Mouse (Mus musculus) testis, postnatal 14 days (tissue): Measurements from ENCODE around the gene Rbm14.

Experiments used
- DNase-seq: peaks from one replicate; pipeline ENCODE4 v3.0.0; 2021; ENCODE audit warnings: low spot score

Rbm14 gene

GRCm38 (mm10) chr19:4811063-4811908, at the start of gene Rbm14, which contains the start of gene Gm21992:
TSS of gene Rbm14 (minus strand) at chr19:4811634.
TSS of gene Gm21992 (minus strand) at chr19:4811612.
- DNase-seq: peak; percentile 99

GRCm38 (mm10) chr19:4859081-4859480, 47.6 kb upstream of the Rbm14 start:
- peak; percentile 41 for DNase-seq

DNA sequence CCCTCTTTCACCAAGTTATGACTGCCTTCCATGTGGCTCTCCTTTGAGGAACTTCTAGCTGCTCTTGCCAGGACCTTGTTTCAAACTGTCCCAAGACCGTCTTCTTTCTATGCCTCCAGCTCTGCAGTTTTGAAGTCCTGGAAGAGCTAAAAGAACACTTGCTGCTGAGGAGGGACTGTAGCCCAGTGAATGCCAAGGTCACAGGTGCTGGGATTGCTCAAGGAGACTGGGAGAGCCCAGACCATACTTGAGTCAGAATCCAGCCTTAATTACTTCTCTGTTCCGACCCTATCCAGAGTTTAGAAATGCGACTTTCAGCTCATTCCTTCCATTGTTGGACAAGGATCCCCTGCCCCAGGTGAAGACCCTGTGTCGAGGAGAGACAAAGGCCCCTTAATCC, 44.5 kb upstream of the Rbm14 start:
- DNase-seq: no peak

DNA sequence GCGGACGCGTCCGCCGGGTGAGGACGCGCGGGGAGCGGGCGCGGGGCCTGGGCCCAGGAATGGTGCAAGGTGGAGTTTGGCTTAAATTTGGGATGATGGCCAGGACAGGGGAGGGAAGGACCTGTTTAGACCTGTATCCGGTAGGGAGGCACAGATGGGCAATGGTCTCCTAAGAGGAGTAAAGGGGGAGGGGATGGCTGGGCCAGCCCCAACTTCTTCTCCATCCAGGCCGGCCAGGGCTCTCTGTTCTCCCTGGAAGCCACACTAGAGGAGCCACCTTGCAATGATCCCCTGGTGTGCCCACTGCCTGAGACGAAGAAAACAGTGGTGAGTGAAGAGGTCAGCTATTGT, 44.0 kb upstream of the Rbm14 start:
- no peak for DNase-seq

GRCm38 (mm10) chr19:4854552-4855469, 43.4 kb upstream of the Rbm14 start, which contains the start of gene Ctsf:
TSS of gene Ctsf (plus strand) at chr19:4855130.
- peak; percentile 87 for DNase-seq

DNA sequence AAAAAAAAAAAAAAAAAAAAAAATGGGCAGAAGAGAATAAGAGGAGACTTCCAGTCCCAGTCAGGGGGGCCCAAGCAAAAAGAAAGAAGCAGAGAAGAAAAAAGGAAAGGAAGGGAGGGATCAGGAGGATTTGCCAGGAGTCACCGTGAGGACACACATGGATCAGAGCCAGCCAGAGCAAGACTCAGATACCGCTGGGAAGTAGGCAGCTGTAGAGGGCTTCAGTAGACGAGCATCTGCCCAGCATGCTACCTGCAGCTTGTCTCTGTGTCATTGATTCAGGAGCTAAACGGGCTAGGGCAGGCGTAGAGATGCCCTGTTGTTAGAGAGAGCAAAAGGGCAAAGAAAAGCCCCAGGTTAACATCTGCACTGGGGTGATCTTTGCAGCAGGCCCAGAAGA, 38.8 kb upstream of the Rbm14 start:
- DNase-seq: no peak

DNA sequence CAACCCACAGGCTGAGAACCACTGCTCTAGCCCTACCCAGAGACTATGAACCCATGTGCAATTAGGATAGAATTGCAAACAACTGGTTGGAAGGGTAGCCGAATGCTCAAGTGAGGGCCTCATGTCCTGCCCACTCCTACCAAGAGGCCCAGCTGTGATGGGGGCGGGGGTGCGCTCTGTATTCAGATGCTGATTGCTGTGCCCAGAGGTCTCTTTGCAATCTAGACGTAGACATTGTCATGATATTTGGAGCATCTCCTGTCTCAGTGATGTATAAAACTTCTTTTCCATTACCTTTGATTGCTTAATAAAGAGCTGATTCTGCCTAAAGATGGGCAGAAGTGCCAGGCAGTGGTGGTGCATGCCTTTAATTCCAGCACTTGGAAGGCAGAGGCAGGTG, 38.4 kb upstream of the Rbm14 start:
- DNase-seq: no peak

- no peak for DNase-seq
Observed at GRCm38 (mm10) chr19:4847490-4847889, 36.1 kb upstream of the Rbm14 start.

GRCm38 (mm10) chr19:4845846-4846245, 34.4 kb upstream of the Rbm14 start:
- no peak for DNase-seq

GRCm38 (mm10) chr19:4842611-4843010, 31.2 kb upstream of the Rbm14 start:
- no peak for DNase-seq

DNA sequence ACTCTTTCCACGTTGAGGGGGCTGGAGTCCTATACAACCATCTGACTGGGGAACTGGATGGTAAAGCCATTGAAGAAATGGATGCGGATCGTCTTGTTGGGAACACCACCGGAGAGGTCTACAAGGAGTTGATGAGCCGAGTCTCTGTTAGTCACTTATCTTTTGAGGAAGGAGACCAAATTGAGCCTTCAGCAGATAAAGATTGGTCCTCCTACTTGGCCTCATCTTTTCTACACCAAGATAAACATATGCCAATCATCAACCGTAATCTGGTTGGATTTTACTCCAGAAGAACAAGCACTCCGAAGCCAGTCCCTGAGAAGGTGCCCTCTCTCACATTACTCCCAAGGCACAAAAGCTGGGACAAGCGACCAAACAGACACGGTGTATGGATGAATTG, 29.4 kb upstream of the Rbm14 start:
- DNase-seq: no peak

- peak; percentile 95 for DNase-seq
Observed at GRCm38 (mm10) chr19:4839149-4839548, 27.7 kb upstream of the Rbm14 start, which contains the start of the genes Ccs and Ccdc87. TSS of gene Ccs (minus strand) at chr19:4839332. TSS of gene Ccdc87 (plus strand) at chr19:4839366.

GRCm38 (mm10) chr19:4838526-4839140, 27.2 kb upstream of the Rbm14 start:
- DNase-seq: no peak

DNA sequence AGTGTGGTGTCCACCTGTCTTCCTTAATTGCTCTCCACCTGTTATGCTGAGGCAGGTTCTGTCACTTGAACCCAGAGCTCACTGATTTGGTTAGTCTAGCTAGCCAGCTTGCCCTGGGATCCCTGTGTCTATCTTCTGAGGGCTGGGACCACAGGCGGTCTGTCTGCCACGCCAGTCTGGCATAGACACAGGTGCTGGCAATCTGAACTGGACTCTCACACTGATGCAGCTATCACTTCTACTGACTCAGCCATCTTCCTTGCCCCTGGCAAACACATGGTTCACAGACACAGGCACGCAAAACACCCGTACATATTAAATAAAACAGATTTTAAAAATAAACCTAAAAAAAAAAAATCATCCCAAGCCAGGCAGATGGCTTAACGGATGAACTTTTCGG, 25.6 kb upstream of the Rbm14 start:
- DNase-seq: no peak

DNA sequence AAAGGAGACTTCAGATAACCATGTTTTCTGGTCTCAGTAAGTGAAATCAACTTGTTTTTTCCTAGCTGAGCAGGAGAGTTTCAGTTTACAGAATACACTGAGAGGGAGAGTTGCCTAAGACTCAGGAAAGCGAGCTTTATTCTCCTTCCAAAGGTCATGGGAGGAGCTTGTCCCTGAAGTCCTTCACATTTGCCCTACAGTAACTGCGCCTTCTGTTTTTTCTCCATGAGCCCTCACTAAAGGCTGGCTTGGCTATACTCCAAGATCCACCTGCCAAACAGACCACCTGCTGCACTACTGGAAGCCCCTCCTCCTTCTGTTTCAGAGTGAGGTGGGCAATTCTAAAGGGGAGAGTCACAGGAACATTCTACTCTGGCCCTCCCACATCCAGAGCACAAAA, 24.7 kb upstream of the Rbm14 start:
- DNase-seq: no peak

DNA sequence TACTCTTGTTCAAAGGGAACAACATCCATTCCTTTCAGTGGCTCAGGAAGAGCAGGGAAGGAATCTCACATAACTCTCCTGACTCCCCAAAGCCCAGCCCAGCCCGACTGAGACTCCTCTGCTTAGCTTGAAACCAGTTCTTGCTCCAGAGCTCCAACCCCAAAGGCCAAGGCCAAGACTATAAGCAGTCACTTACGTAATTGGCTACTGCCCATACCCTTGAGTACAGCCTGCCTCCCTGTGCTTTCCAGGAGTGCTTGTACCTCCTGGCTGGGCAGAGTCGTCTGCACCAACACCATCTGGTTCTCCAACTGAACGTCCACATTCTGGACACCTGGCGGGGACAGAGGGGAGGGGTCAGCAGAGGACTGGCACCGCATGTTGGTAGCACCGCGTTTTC, 22.5 kb upstream of the Rbm14 start:
- peak; percentile 41 for DNase-seq

DNA sequence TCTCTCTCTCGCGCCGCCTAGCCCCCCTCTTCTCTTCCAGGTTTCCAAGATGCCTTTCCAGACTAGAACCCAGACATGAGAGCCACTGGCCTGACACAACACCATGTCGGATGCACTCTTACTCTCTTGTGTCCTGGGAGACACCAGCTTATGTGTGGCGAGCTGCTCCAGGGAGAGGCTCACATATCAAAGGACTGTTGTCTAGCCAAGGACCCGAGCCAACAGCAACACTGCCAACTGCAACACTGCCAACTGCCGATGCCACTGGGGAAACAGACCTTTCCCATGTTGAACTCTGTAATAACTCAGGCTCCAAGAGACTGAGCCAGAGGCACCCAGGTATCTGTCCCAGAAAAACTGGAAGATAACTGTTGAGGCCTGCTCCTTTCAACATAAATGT, 17.7 kb upstream of the Rbm14 start:
- DNase-seq: no peak

DNA sequence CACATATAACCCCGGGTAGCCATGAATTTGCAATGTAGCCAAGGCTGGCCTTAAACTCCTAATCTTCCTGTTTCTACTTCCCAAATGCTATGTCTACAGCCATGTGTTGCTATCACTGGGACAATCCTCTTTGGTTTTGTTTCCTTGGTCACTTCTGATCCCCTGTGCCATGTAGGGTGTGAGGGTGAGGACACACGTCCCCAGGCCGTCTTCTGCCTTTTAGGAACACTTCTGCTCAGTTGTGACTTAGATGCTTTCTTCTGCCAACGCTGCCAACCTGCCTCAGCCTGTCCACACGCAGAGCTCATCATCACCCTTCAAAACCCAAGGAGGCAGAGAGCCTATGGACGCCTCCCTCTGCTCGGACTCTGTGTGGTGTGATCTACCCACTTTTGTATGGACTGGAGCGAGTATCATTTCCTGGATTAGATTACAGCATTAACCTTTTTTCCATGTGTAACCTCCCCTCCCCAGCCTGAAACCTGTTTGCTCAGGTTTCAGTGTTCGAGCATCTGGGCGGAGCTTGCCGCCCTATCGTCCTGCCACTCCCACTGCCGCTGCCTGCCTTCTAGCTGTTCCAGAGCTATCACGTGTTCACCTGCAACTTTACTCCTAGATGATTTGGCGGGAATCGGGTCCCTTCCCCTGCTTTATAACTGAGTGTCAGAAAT, 17.1 kb upstream of the Rbm14 start:
- no peak for DNase-seq

DNA sequence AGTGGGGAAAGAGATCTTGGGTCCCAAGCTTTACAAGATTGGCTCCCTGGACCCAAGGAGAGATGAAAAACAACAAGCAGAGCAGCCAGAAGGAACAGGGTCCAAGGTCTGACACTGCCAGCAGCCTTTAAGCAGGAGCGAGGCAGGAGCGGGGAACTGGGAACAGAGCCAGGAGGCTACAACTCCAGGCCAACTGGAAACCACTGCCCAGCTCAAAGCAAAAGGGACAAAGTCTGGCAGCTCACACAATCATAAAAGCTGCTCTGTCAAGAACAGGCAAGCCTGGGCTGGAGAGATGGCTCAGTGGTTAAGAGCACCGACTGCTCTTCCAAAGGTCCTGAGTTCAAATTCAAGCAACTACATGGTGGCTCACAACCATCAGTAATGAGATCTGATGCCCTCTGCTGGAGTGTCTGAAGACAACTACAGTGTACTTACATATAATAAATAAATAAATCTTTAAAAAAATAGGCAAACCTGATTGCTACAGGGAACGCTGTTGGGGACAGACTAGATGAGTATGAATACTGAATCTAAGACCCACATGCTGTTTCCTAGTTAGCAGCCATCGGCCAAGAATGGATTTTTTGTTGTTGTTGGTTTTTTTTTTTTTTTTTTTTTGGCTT, 9.4 kb upstream of the Rbm14 start:
- peak; percentile 68 for DNase-seq

GRCm38 (mm10) chr19:4817182-4817835, 5.9 kb upstream of the Rbm14 start:
- DNase-seq: no peak

DNA sequence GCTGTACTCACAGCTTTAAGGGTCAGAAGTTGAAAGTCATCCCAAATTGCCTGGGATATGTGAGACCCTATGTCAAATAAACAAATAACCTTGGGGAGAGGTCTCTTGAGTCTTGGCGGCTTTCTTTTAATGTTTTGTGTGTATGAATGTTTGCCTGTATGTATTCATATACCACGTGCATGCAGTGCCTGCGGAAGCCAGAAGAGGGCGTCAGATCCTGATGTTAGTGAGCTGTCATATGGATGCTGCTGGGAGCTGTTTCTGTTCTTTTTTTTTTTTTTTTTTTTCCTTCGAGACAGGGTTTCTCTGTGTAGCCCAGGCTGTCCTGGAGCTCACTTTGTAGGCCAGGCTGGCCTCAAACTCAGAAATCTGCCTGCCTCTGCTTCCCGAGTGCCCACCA, 1.6 kb upstream of the Rbm14 start:
- DNase-seq: peak; percentile 70
